Comparison of ENCODE assay signal across 7 mouse cellular contexts in the genomic region with DNA sequence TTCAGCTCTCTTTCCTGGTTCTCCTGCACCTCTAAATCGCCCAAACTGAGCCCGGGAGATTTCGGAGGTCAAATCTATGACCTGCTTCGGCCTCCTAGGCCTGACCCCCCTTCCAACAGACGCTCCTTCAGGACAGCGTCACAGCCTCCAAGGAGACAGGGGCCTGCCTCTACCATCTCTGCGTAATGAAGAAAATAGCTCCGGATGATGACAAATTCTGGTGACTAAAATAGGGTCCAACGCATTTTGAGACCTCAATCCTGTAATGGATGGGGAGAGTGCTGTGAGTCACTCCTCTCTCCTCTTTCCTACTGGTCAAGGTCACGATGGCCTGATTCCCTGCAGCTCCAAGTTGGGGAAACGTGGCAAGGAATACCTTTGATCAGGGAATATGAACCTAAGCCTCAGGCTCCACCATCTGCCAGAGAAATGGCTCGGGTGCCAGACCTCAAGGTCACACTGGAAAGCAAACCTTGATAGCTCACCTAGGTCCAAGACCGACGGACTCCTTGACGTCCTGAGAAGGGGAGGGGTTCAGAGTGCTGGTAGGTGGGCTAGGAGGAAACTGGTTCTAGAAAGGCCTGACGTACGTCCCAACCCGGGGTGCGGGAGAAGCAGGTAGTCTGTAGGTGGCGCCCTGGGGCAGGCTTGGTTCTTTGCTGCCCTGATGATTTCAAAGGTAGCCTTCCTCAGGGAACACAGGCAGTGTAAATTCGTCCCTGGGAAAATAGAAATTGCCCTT. TPM values are rescaled to one million over a fixed set of nuclear protein-coding genes. Genes with fewer than 3 reads are reported as not detected.
A peak's percentile ranks its signal among the peaks of the same experiment; 100 is the strongest.
DNase-seq lines count a peak whose midpoint lies in the region; ATAC-seq lines count a peak whose summit lies in the region.

No protein-coding gene starts in this region.

- DNase-seq in adrenal gland, adult 8-10 months, result peak; percentile 88
- DNase-seq in embryo, embryonic 11.5 days (ENCODE audit: low read depth, low spot score), result peak; percentile 40
- DNase-seq in gastrocnemius, postnatal 36 days, result peak; percentile 68 to 69
- DNase-seq in left cerebral cortex, postnatal 25 days (ENCODE audit: low spot score in 2 of 2), result peak; percentile 86 to 93
- DNase-seq in mesoderm, embryonic 11.5 days (ENCODE audit: low read depth, low spot score), result peak; percentile 62
- peak; percentile 83 to 87 for DNase-seq in right cerebral cortex, postnatal 36 days (ENCODE audit: low spot score in 2 of 2)

- H3K9ac ChIP-seq in intestine, embryonic 16.5 days (ENCODE audit: low read depth, low read length), result peak overlapping the region; percentile 72

- peak overlapping the region; percentile 84 for H3K27ac ChIP-seq in intestine, embryonic 16.5 days (ENCODE audit: low read length)

- H3K4me2 ChIP-seq in intestine, embryonic 16.5 days (ENCODE audit: low read depth, low read length), result peak overlapping the region; percentile 55

- H3K27me3 ChIP-seq in intestine, embryonic 16.5 days (replicated peaks; ENCODE audit: control insufficient read depth, insufficient read depth, low read length), result no peaks in the 10 kb centered on the region

- intact Hi-C loops in gastrocnemius, postnatal 36 days (cut with DNase I), result no loop called here
- intact Hi-C loops in left cerebral cortex, postnatal 25 days (cut with DNase I), result loop anchor here (1.0 kb wide), 1 partner anchor 49 kb away; a partner anchor contains a TSS

- H3K4me1 ChIP-seq in intestine, embryonic 16.5 days (ENCODE audit: control insufficient read depth, insufficient read depth, low read length), result no peaks in the 10 kb centered on the region

- H3K4me3 ChIP-seq in intestine, embryonic 16.5 days (ENCODE audit: low read length), result peak overlapping the region; percentile 86

- WGBS in intestine, embryonic 16.5 days, result 4% methylated on average over 21 of the region's 21 CpGs

- H3K36me3 ChIP-seq in intestine, embryonic 16.5 days (ENCODE audit: control insufficient read depth, insufficient read depth, low read length), result no peaks in the 10 kb centered on the region

- peak; percentile 71 for ATAC-seq in intestine, embryonic 16.5 days

- H3K9me3 ChIP-seq in intestine, embryonic 16.5 days (ENCODE audit: control insufficient read depth, low read length), result no peaks in the 10 kb centered on the region

RNA-seq across cellular contexts. Expression of a gene that starts 0.7 kb away (rescaled TPM):
- total RNA-seq in adrenal gland, adult 8-10 months (2022), result 10 to 100 TPM; 62.0 to 95.7 (median 82.8) TPM
- total RNA-seq in gastrocnemius, postnatal 36 days (2021), result 10 to 100 TPM; 21.1 to 22.0 TPM
- 47.4 and 48.5 TPM in 2 replicates for polyA plus RNA-seq in intestine, embryonic 16.5 days (2015; fragmentation: Nextera tagmentation; extraction: Ambion mirVana)
- 10 to 100 TPM; 64.8 to 73.3 TPM for total RNA-seq in left cerebral cortex, postnatal 25 days (2021)

RNA-seq across cellular contexts. Expression of a gene that starts 49.1 kb away (rescaled TPM):
- 10 to 100 TPM; 55.0 to 89.1 (median 73.7) TPM for total RNA-seq in adrenal gland, adult 8-10 months (2022)
- total RNA-seq in gastrocnemius, postnatal 36 days (2021), result 1 to 10 TPM in 1 of 2 experiments, under 1 TPM in 1; 0.66 to 1.0 TPM
- 3.5 and 4.1 TPM in 2 replicates for polyA plus RNA-seq in intestine, embryonic 16.5 days (2015; fragmentation: Nextera tagmentation; extraction: Ambion mirVana)
- 100 to 1,000 TPM; 384 to 400 TPM for total RNA-seq in left cerebral cortex, postnatal 25 days (2021)

Comparison
In these comparisons a context has a peak if more than half of its experiments do, and no peak if none do; other contexts are left out.
1. Peak in every context shown above with its lines: DNase-seq, ATAC-seq, H3K4me3 ChIP-seq and H3K27ac ChIP-seq.
2. RNA of a gene that starts 49.1 kb away (total RNA-seq): 384 to 400 TPM in left cerebral cortex, postnatal 25 days and 55.0 to 89.1 TPM in adrenal gland, adult 8-10 months; 0.66 to 1.0 TPM in gastrocnemius, postnatal 36 days; every median in the first group is over 10 times any median in the second.